Mouse (Mus musculus) bone marrow, adult 2 months (tissue): ENCODE results near the gene Ift140.

Source experiments
- CTCF ChIP-seq: fragments of 200-500 bp; IDR thresholded peaks from 2 replicates; pipeline ENCODE4 v1.5.1; 2011; ENCODE audit warnings: low read length, control low read depth; ENCODE audit not compliant: control insufficient read depth, insufficient read depth
- POLR2A ChIP-seq: fragments of 200-500 bp; IDR thresholded peaks from 2 replicates; pipeline ENCODE4 v1.6.1; 2011; ENCODE audit warnings: low read depth, mild to moderate bottlenecking, control low read depth, low read length, borderline replicate concordance; ENCODE audit not compliant: control insufficient read depth

DNA sequence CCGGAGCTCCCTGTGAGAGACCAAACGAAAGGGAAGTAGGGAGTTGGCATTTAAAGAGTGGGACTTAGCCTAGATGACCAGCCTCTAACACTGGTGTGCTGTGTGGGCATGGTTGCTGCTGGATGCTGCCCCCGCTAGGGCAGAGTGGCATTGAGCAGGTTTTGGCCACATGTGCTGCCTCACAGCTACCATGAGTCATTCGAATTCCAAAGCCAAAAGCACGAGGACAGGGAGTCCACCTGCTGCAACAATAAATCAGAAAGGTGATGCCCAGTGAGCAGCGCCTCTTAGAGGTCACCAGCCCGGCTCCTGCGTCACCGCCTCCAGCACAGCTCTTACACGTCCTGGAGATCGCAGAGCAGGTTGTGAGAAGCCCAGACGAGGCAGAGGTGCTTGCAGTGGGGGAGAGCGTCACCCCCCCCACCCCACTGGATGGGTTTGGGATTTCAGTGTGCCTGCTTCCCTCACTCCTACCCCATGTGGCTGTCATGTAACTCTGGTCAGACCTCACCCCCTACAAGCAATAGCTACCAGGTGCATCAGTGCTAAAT lies 69.0 kb downstream of the Ift140 start:
- TF ChIP-seq POLR2A (no peak), CTCF (no peak)
